Mouse (Mus musculus): ENCODE measurements around the gene Ptov1. TPM values are rescaled to one million over a fixed set of nuclear protein-coding genes. Genes with fewer than 3 reads are reported as not detected.

The Ptov1 gene
- polyA plus RNA-seq, 1 experiment, result 359 TPM

DNA sequence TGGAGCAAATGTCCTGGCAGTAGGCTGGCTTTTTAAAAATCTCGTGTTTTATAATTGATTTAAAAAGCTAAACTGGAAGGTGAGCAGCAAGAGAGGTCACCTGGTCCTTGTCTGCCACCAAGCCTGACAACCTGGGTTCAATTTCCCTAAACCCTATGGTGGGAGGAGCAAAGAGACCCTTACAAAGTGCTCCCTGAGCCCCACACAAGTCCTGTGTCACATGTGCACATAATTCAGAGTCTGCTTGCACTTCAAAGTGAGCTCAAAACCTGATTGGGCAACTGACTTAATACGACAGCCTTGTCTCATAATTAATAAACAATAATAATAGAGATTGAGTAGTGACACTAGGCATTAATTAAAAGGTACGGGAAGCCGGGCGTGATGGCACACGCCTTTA is 1.0 kb upstream of the Ptov1 start:
- Histone ChIP-seq H3K4me1 (ENCODE audit: control insufficient read depth, insufficient read depth, low read length) (peaks cover 6% of the 10 kb centered on the region), H3K4me3 (ENCODE audit: insufficient read depth, low read length) (no peak overlapping the region; the same call in 1 of the 2 replicates), H3K27ac (ENCODE audit: insufficient read depth, low read length) (no peak overlapping the region)
- no peak for TF ChIP-seq CTCF (IDR thresholded peaks at IDR 0.05; ENCODE audit: extremely low read depth, insufficient read depth, low read length)
- TF ChIP-seq POLR2A (IDR thresholded peaks at IDR 0.05; ENCODE audit: extremely low read depth, insufficient read depth, low read length), result no peak

DNA sequence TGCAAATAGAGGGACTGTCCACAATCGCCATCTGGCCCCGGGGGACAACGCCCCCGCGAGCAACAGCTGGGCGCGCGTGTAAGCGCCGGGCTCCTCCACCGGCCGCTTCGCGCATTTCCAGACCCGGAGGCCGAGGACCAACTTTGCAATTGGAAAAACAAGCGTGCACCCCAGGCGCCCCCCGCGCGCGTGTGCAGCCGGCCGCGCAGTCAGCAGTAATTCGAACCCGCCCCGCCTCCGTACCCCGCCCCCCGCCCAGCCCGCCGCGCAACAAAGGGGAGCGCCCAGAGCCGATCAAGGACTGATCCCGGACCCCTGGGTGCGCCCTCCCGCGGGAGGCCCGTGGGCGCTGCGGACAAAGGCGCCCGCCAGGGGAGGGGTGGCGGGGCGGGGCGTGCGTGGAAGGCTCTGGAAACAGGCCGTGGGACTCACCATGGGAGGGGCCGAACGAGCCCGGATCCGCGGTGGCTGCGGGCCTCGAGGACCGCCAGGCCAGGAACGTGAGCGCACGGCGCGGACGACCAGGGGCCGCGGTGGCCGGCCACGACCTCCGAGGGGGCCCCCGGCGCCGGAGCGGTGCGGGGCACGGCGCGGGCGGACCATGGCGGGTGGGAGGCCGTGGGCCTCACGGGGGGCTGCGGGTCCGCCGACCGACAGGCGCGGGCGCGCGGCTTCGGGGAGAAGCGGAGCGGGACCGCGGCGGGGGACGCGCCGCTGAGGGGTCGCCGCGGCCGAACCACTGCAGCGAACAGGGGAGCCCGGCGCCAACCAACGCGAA is 480 bp downstream of the Ptov1 start:
- Histone ChIP-seq H3K4me3 (ENCODE audit: insufficient read depth, low read length) (peak overlapping the region; percentile 5), H3K27ac (ENCODE audit: insufficient read depth, low read length) (peak overlapping the region; percentile 94), H3K4me1 (ENCODE audit: control insufficient read depth, insufficient read depth, low read length) (peaks cover 6% of the 10 kb centered on the region)
- TF ChIP-seq POLR2A (IDR thresholded peaks at IDR 0.05; ENCODE audit: extremely low read depth, insufficient read depth, low read length) (no peak), CTCF (IDR thresholded peaks at IDR 0.05; ENCODE audit: extremely low read depth, insufficient read depth, low read length) (no peak)

DNA sequence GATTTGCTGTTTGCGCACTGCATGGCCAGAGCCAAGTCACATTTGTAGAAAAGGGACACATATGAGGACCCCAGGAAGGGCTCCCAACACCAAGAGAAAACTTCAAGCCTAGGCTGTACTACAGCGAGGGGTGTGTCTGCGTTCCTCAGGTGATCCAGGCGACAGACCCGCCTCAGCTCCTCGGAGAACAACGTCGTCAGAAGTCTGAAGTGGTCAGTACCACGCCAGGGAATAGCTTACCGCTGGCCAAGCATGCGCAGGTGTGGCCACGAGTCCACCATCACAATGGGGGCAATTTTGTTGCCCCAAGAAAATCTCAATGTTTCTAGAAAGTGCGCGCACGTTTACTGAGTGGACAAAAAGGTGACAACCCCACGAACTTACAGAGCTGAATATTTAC is 1.1 kb downstream of the Ptov1 start:
- H3K27ac ChIP-seq (ENCODE audit: insufficient read depth, low read length), result no peak overlapping the region

DNA sequence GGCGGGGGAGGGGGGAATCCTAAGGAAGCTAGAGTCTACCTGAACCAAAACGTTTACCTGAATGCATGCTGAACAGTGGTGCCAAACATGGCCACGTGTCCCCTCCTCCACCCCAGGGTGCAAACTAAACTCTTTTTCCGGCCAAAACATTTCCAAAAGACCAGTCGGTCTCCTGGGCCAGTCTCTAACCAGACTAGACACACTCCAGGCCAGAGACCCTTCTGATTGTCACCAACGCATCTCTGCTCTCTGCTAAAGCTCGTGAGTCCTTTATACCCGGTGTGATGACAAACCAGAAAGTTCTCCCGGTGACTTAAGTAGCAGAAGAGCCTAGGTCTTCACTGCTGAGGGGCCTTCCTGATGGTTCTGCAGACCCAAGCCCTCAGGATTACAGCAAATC is 1.8 kb downstream of the Ptov1 start:
- no peak overlapping the region for H3K27ac ChIP-seq (ENCODE audit: insufficient read depth, low read length)
- H3K4me3 ChIP-seq (ENCODE audit: insufficient read depth, low read length), result peak overlapping the region; percentile 5
- no peak for TF ChIP-seq POLR2A (IDR thresholded peaks at IDR 0.05; ENCODE audit: extremely low read depth, insufficient read depth, low read length)
- TF ChIP-seq CTCF (IDR thresholded peaks at IDR 0.05; ENCODE audit: extremely low read depth, insufficient read depth, low read length), result no peak
- peaks cover 6% of the 10 kb centered on the region for H3K4me1 ChIP-seq (ENCODE audit: control insufficient read depth, insufficient read depth, low read length)

More for the DNA sequence above, 1.1 kb downstream of the Ptov1 start:
- H3K4me1 ChIP-seq (ENCODE audit: control insufficient read depth, insufficient read depth, low read length), result peaks cover 6% of the 10 kb centered on the region
- no peak for TF ChIP-seq POLR2A (IDR thresholded peaks at IDR 0.05; ENCODE audit: extremely low read depth, insufficient read depth, low read length)
- no peak for TF ChIP-seq CTCF (IDR thresholded peaks at IDR 0.05; ENCODE audit: extremely low read depth, insufficient read depth, low read length)
- H3K4me3 ChIP-seq (ENCODE audit: insufficient read depth, low read length), result peak overlapping the region; percentile 5

DNA sequence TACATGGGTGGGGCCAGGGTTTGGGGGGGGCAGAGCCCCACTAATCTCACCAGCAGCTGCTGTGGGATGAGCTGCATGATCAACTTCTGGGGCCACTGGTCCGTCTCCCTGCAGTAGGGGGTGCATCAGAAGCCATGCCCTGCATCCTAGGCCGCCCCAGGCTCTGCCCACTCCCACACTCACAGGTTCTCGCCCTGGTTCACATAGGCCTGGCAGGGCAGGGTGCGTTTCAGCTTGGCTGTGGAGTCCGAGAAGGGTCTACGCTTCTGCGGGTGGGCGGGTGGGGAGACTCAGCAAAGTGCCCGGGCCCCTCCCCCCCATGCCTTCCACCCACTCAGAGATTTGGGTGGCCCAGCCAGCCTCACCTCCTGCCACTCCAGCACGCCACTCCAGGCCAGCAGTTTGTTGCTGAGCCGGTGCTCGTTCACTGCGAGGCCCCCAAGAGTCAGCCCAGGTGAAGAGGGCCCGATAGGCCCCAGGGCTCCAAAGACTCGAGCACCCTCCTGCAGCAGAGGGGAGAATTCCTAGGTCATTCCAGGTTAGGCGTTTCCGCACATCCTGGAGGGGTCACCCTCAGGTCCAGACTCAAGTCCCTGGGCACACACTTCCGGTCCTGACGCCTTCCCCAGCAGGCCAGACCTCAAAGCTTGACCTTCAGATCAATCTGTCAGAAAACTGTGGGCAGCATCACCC is 2.4 kb downstream of the Ptov1 start:
- TF ChIP-seq CTCF (IDR thresholded peaks at IDR 0.05; ENCODE audit: extremely low read depth, insufficient read depth, low read length), result no peak
- no peak for TF ChIP-seq POLR2A (IDR thresholded peaks at IDR 0.05; ENCODE audit: extremely low read depth, insufficient read depth, low read length)
- Histone ChIP-seq H3K27ac (ENCODE audit: insufficient read depth, low read length) (no peak overlapping the region), H3K4me3 (ENCODE audit: insufficient read depth, low read length) (peak overlapping the region; percentile 5; the same call in 1 of the 2 replicates), H3K4me1 (ENCODE audit: control insufficient read depth, insufficient read depth, low read length) (peaks cover 6% of the 10 kb centered on the region)

DNA sequence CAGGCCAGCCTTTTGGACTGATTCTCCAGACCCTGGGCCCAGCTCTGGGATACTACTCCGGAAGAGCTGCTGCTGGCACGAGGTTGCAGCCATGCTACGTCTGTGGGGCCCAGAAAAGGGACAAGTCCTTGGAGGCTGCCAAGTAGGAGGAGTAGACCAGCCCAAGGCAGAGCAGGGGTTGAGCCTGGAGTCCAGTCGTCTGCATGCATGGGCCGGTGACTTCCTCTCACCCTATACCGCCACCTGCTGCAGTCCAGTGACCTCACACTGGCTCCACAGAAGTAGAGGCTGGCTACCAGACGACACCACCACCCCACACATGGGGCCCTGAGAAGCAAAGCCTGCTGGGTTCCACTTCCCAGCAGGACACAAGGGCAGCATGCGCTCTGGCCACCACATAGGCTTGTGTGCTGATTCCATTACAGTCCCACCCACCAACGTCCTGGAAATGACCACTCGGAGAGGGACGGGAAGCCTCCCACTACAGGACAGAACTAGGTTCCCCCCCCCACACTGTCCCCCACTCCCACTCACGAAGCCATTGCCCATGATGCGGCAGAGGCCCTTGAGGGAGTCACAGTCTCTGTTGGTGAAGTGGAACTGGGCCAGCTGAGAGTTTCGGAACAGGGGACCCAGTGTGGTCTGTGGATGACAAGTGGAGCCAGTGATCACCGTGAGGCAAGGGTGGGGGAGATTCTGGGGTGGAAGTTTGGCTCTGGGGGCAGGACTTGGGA is 3.1 kb downstream of the Ptov1 start:
- no peak for TF ChIP-seq POLR2A (IDR thresholded peaks at IDR 0.05; ENCODE audit: extremely low read depth, insufficient read depth, low read length)
- no peak for TF ChIP-seq CTCF (IDR thresholded peaks at IDR 0.05; ENCODE audit: extremely low read depth, insufficient read depth, low read length)
- Histone ChIP-seq H3K4me1 (ENCODE audit: control insufficient read depth, insufficient read depth, low read length) (peaks cover 6% of the 10 kb centered on the region), H3K27ac (ENCODE audit: insufficient read depth, low read length) (peak overlapping the region; percentile 44), H3K4me3 (ENCODE audit: insufficient read depth, low read length) (no peak overlapping the region)

DNA sequence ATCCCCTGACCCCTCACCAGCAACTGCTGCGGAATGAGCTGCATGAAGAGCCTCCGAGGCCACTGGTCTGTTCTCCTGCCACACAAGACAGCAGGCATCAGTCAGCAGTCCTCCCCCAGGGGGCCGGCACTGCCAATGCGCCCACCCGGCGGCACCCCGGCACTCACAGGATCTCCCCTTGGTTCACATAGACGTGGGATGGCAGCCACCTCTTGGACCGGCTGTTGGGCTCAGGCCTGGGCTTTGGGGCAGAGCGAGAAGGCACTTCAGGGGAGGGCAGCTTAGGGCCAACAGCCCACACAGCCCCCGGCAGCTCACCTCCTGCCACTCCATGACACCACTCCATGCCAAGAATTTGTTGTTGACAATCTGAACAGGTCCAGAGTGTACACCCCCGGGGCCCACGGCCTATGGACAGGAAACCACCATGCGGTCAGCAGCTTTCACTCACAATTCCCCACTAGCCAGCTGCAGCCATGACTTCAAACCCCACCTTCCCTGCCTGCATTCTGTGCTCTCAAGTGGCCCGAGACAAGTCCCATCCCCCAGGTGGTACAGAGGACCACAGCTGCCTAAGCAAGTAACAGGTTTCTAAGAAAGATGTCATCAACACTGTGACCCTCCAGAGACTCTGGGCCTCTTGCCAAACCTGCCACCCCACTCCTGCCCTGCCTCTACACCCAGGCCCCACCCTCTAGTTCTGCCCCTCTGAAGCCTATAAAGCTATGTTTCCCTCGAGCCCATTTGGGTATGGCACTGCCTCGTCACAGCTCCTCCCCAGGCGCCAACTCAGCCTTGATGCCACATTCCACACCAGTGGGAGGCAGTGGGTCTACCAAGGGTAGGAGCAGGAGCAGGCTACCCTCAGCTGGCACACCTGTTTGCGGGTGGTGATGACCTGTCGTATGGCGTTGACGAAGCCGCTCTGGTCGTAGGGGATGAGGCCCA is 4.7 kb downstream of the Ptov1 start:
- H3K27ac ChIP-seq (ENCODE audit: insufficient read depth, low read length), result no peak overlapping the region
- peaks cover 6% of the 10 kb centered on the region for H3K4me1 ChIP-seq (ENCODE audit: control insufficient read depth, insufficient read depth, low read length)
- TF ChIP-seq CTCF (IDR thresholded peaks at IDR 0.05; ENCODE audit: extremely low read depth, insufficient read depth, low read length), result no peak
- 0 out of 2 replicates have a peak, but pooled peaks have one; percentile 7 for TF ChIP-seq POLR2A (IDR thresholded peaks at IDR 0.05; ENCODE audit: extremely low read depth, insufficient read depth, low read length)
- no peak overlapping the region for H3K4me3 ChIP-seq (ENCODE audit: insufficient read depth, low read length)

DNA sequence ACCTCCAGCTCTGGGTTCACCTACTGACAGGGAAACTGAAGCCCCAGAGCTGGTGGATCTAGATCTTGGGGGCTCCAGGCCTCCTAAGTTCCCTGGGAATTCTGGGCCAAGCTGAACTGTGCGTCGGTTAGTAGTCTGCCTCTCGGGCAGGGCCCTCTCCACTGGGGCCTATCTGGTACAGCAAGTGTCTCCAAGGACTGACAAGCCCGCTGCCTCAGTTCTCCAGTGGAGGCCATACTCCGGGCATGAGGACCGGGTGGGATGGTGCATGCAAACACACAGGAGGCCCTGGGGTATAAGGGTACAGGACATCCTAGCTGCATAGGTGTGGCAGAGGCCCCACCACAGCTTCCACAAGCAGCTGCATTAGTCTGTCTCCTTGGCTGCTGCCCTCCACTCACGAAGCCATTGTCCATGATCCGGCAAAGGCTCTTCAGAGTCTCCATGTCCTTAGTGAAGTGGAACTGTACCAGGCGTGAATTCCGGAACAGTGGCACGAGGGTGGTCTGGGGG is 5.5 kb downstream of the Ptov1 start:
- TF ChIP-seq POLR2A (IDR thresholded peaks at IDR 0.05; ENCODE audit: extremely low read depth, insufficient read depth, low read length) (no peak), CTCF (IDR thresholded peaks at IDR 0.05; ENCODE audit: extremely low read depth, insufficient read depth, low read length) (no peak)
- H3K4me1 ChIP-seq (ENCODE audit: control insufficient read depth, insufficient read depth, low read length), result peaks cover 6% of the 10 kb centered on the region

More for the DNA sequence above, 5.5 kb downstream of the Ptov1 start:
- no peak overlapping the region for H3K4me3 ChIP-seq (ENCODE audit: insufficient read depth, low read length)
- no peak overlapping the region for H3K27ac ChIP-seq (ENCODE audit: insufficient read depth, low read length)
